Mouse (Mus musculus) cerebellum, adult (tissue): ENCODE results near the gene S100a8.

ENCODE experiments used
- ATAC-seq: cut with Nextera tagmentation; 2 replicates; pipeline ENCODE4 v1.9.2; 2017; ENCODE audit warnings: mild to moderate bottlenecking, moderate library complexity, mixed read lengths; ENCODE audit not compliant: insufficient number of reproducible peaks, low FRiP score, low TSS enrichment

The S100a8 gene

DNA sequence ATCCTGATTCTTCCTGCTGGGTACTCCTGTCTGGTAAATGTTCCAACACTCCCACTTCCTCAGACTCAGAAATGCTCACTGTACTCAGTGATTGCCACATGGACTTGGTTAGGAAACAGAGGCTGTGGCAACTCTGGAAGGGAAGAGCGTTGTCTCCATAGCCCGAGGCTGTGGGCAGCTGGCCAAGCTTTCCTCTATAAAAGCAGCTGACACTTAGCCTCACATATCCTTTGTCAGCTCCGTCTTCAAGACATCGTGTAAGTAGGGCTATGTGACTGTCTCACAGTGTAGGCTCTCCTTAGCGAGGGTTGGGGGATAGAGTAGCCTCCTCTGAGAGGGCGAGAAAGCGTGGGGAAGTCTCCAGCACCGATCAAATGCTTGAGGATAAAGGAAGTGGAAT is at the start of gene S100a8:
S100a8 (plus strand) TSS at position 133 of the 400 bp plus-strand sequence.
- ATAC-seq: no peak

DNA sequence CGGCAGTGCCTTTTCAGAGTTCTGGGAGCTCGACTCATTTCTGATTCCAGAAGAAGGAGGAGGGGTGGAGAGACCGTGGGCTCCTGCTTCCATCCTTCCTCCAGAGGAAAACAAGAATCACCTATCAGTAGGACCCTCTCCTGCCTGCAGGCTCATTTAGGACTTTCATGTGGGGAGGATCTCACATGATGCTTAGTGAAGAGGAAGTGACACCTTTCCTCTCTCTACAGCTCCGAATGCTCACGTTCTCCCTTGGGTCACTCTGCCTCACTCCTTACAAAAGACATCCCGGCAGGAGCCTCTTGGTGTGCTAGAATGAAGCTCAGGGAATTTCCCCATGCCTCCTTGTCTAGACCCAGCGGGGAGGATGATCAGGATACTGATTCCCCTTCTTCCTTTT is 47.2 kb upstream of the S100a8 start:
- no peak for ATAC-seq

DNA sequence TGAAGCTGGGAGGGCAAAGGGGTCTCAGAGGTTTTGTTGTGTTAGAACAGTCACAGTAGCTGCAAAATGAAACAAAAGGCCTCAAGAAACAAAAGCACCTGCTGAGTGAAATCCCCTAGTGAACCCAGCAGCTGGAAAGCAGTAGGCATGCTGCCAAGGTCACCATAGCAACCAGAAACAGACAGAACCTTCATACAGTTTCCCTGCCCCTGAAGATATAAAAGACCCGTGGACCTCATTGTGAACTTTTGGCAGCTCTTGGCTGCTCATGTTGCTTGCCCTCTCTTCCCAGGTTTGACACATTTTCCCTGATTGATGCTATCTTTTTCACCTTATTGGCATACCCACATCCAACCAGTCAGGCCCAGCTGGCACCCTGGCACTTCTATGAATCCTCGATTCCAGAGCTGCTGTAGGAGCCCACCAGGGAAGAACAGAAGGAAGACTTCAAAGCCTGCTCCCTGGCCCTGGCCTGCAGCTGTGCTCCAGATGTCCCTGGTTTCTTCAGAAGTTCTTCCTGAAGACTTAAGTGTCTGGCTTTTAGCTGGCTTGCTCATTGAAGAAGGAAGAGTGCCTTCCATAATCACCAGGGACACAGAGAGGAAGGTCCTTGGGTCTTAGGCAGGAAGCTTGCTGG is 45.2 kb upstream of the S100a8 start:
- ATAC-seq: no peak

DNA sequence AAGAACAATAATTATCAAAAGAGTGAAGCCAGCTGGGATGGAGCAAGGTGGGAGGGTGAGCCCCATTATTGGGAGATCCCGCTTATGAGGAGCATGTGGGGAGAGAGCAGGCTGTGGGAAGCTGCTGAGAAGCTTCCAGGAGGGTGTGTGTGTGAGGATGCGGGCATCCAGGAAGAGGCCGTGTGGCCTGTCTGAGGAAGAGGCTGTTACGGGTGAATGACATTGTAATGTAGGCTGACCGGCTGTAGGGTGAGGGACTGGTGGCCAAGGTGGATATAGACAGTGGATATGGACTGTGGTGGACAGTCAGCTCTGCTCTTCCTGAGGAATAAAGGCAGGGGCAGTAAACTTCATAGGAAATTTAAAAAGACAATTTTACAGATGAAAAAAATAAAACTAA is 43.3 kb upstream of the S100a8 start:
- no peak for ATAC-seq

DNA sequence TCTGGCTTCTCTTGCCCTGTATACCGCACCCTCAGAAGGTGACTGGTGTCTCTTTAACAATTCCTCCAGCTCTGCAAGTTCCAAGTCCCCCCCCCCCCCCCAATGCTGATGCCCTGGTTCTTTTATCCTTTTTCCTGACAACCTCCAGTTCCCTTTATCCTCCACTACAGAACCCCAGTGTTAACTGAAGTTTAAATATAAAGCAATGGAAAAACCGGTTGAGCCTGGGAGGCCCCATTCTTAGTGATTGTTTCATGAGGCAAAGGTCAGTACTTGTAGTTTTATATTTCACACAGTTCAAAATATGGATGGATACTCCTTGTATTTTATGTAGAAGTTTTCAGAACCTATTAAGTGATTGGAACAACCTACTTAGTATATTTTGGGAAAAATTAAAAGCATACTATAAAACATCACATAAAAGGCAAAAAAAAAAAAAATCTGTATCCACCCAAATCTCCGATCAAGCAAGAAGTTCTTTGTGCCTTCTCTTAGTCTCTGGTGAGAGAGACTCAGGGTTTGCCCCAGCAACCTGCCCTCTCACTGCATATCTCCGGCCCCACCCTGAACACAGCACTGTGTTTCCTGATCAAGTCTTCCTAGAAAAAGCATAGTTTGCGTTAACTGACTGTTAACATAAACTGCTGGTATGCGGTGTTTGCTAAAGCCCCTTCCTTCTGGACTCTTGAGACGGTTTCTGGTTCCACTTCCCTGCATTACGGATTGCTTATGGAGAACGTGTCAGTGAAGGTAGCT is 42.3 kb upstream of the S100a8 start:
- no peak for ATAC-seq

DNA sequence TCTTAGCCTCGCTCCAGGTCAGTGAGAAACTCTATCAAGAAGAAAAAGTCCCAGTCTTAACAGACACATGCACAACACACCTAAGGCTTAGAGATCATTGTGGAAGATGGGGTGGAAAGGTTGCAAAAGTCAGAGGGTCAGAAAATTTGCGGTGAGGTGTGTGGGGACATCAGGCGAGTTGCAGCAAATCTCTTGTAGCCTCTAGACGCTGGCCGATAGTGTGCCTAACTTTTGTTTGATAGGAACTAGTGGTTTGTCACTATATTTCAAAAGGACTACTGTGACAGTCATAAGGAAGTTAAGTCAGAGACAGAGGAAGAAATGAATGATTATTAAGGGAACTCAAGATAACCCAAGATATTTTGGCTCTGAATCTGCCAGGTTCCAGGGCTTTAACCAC is 41.4 kb upstream of the S100a8 start:
- ATAC-seq: no peak

DNA sequence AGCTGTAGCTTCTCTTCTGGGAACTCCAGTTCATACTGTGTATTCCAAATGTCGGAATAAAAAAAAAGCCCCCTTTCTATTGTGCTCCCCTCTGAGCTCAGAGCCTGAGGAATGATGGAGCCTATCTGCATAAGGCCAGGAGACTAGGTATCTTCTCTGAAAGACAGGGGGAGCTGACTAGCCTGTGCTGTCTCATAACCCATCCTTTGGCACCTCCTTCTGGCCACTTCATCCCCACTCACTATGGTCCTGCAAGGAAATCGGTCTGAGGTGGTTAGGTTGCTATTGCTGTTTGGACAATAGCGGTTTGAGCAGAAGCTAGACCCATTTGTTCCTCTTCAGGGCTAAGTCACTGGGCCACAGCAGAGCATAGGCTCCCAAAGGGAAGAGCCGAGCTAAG is 41.0 kb upstream of the S100a8 start:
- no peak for ATAC-seq

DNA sequence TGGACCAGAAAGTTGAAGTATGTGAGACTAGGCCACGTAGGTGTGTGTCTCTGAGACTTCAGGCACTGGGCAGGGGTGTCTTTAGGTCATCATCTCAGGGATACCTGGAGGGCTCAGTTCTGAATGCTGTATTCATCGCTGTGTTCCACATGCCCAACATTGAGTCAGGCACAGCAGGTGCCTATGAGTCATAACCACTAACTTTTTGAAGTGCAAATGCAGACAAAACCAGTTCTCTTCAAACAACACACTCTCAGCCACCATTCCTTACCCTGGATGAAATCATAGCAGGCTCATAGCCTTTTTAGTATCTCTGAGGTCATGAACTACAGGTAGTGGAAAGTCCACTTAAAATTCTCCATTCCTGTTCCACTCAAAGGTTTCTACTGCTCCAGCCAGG is 39.5 kb upstream of the S100a8 start:
- no peak for ATAC-seq

DNA sequence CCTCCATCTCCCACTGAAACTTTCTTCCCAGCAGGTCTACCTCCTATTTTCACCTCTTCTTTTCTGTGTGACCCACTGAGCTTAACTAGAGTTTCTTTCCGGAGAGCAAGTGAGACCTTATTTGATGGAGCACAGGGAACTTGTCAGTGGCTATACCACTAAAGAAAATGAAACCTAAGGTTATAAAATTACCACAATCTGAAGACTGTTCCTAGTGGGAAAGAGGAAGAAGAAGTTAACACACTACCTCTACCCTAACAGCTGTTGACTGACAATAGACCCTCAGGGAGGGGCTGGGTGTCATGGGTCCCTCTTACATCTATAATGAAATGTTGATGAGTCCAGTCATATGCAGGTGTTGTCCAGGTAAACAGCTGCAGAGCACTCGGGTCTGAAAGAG is 36.8 kb upstream of the S100a8 start:
- ATAC-seq: no peak

DNA sequence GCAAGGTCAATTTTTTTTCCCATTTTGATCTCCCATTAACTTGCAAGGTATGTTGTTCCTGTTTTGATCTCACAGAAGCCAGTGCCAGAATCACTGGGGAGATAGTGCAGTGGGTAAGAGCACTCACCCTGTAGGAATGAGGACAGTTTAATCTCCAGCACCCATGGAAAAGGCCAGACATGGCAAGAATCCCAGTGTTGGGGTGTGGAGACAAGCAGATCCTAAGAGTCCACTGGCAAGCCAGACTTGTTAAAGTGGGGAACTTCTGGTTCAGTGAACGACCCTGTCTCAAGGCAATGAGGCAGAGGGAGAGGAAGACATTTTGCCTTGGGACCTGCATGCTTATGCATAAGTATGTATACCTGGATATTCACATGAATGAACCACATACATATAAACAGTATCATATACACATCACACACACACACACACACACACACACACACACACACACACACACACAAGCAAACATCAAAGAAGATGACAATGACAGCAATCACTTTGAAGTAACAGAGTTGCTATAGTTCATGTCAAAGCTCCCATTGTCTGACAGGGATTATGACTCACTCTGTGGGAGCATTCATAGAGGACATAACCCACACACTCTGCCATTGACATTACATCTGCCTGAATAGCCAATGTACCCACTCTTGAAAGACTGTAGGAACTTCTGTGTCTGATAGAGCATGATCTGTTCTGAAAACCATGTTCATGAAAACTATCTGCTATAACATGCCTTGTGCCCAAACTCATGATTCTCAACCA is 30.1 kb upstream of the S100a8 start:
- ATAC-seq: no peak

DNA sequence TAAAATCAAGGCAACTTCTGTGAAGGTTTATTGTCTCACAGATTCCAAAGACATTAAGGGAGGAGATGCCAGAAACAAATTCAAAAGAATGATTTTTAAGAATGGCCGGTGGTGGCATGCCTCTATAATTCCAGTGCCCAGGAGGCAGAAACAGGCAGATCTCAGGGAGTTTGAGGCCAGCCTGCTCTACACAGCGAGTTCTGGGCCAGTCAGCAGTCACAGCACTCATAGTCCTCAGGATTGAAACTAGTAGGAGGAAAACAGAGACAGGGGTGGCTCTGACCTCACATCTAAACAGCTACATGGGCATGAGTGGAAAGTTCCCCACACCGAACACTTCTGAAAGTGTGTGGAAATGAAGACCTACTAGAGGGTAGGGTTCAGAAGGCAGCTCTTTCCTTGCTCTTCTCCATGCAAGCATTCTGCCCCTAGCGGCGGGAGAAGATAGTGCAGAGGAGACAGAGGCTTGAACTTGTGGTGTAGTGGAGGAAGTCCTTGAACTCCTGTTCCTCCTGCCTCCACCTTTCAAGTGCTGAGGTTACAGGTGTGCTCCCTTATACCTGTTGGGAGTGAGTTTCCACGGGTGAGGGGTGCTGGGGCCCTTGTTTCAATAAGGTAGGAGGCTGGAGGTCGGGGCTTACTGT is 29.1 kb upstream of the S100a8 start:
- ATAC-seq: no peak

DNA sequence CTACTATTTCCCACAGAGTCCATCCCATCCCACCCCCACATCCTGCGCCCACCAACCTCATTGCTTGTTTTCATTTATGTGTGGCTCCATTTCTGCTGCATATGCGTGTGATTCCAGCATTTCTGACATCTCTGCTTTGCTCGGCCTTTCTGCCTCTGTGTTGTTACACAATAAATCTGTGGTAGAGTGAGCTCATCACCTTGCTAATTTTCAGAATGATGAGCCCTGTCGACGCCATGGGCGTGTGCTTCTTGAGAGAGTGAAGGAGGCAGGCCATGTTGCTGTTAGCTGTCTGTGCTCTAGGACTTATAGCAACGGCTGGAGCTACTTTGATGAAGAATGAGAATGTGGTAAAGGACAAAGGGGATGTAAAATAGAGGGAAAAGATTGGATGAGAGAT is 27.8 kb upstream of the S100a8 start:
- no peak for ATAC-seq

DNA sequence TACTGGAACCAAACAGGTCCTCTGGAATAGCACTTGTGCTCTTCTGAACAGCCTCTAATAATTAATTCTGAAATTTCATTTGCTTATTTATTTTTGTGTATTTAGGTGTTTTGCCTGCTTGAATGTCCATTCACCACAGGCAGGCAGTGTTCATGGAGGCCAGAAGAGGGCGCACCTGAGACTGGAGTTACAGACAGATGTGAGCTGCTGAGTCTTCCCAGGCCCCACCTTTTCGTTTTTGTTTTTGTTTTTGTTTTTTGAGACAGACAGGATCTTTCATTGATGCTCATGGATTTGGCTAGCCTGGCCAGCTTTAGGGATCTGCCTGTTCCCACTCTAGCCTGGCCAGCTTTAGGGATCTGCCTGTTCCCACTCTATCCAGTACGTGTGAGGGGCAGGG is 24.6 kb upstream of the S100a8 start:
- ATAC-seq: no peak

DNA sequence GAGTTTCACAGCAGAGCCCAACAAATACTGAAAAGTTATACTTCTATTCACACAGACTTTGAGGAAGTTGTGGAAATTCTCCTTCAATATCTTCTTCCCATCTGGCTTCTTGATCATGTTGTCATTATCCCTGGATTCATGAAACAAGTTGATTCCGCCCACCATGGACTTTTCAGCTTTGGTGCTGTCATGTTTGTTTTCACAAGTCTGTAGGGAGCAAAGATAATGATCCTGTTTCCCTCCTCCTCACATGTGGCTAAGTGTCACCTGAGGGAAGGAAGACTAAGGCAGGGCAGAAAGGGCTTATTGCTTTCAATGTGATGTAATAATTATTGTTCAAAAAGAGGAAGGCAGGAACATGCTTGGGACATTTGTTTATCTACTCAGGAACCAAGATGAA is 21.5 kb upstream of the S100a8 start:
- ATAC-seq: no peak

DNA sequence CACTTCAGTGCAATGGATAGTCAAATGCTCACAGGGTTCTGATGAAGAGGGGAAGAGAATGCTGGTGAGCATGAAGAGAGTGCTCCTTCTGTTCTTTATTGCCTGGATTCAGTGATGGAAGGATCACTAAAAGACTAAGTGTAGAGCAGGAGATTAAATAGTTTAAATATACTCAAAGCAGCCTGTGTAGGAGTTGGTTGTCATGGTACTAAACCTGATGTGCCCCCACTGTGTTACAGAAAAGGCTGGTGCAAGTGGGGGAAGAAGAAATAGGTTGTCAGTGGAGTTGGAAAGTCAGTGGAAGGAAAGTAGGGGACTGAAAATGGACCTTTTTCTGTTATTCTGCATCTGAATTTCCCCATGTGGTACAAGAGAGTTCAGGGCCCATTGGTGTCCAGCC is 19.8 kb upstream of the S100a8 start:
- no peak for ATAC-seq

DNA sequence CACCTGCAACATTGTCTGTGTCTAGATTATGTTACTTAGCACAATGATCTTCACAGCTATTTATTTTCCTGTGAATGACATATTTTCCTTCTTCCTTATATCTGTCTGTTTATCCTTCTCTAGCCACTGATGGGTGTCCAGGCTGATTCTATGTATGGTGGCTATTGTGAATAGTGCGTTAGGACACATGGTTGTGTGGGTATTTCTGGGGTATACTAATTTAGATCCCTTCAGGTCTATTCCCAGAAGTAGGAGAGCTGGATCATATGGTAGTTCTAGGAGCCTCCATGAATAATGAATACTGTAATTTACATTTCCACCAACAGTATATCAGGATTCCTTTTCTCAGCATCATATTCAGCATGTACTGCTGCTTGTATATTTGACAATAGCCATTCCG is 18.9 kb upstream of the S100a8 start:
- ATAC-seq: no peak

DNA sequence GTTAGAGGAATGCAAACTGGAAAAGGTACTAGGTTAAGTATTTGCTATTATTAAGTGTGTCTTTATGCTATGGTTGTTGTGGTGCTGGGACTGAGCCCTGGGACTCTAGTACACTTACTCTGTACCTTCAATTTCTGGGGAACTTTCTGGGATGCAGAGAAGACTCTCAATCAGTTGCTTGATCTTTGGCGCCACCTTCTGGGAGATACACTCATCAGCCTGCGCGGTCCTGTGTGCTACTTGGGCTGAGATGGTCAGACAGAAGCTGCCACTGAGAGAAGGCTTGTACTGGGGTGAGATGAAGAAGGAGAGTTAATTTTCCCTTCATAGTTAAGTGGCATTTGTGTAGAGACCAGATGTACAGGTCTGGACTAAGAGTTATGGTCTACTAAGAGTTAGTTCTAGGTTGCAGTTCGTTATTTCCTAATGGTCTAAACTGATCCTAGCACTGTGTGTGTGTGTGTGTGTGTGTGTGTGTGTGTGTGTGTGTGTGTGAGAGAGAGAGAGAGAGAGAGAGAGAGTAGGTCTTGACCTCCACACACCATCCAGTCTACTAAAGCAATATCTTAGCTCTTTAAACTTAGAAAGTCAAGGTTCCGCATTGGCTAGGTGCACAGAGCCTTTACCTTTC is 15.8 kb upstream of the S100a8 start:
- ATAC-seq: peak; percentile 82

DNA sequence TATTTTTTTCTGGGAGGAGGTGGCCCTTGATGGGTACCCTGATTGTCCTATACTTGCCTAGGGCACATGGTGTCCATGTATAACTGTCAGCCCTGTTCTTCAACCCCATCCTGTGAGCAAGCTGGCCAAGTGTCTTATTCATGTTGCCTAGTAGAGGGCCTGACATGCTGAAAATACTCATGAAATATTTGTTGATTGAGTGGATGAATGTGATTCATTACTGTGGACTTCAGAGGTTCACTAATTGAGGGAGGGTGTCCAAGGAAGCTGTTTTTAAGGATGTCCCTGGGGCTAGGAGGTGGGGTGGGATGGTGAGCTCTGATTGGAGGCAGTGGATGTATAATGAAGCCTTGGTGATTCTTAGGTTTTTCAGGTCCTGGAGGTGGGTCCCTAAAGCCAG is 15.1 kb upstream of the S100a8 start, which contains the start of gene S100a7a:
S100a7a (plus strand) TSS at position 301 of the 400 bp plus-strand sequence.
- no peak for ATAC-seq

DNA sequence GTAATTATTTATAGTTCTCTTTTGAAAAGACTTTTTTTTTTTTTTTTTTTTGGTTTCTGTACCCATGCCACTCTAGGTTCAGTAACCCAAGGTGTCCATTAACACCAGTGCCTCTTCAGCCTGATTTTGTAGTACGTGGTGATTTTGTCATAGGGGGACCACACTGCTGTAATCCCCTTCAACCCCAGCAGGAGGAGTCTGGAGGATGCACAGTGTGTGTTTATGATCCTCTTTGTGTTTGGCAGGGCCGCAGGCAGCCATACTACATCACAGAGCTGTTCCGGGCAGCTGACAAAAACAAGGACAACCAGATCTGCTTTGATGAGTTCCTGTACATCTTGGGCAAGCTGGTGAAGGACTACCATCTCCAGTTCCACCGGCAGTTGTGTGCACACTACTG is 11.4 kb upstream of the S100a8 start:
- no peak for ATAC-seq

DNA sequence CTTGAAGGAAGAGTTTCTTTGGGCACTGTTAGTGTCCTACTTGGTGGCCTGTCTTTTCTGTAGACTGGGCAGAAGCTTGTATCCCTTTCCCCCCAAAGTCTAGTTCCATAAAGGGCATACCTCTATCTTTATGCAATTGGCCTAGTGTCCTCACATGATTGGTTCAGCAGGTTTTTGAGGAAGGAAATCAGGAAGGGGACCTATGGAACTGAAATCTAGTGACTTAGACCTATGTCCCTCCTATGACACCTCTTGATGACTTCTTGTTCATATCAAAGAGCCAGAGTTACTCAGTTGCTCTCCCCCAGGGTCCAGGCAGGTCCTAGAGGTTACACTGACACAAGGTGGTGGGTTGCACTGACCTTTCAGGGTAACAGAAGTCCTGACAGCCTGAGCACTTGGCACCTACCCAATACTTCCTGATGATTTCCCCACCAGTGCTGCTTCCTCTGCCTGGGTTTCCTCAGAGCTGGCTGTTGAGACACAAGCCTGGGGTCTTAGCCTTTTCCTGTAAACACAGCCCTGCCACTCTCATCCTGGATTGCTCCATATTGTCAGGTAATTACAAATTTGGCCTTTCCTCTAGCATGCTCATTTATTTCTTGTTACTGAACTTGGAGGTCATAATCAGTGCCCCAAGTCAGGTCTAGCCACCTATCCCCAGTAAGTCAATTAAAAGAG is 9.3 kb upstream of the S100a8 start:
- no peak for ATAC-seq
